Mouse (Mus musculus): Measurements from ENCODE around the gene Ier5.

The Ier5 gene

GRCm38 (mm10) chr1:155056166-155056565 lies 43.3 kb downstream of the Ier5 start:
- no peak for TF ChIP-seq GATA4 (IDR thresholded peaks at IDR 0.05; ENCODE audit: insufficient replicate concordance, low read length)

GRCm38 (mm10) chr1:155055041-155055440 lies 44.4 kb downstream of the Ier5 start:
- no peak for TF ChIP-seq GATA4 (IDR thresholded peaks at IDR 0.05; ENCODE audit: insufficient replicate concordance, low read length)

DNA sequence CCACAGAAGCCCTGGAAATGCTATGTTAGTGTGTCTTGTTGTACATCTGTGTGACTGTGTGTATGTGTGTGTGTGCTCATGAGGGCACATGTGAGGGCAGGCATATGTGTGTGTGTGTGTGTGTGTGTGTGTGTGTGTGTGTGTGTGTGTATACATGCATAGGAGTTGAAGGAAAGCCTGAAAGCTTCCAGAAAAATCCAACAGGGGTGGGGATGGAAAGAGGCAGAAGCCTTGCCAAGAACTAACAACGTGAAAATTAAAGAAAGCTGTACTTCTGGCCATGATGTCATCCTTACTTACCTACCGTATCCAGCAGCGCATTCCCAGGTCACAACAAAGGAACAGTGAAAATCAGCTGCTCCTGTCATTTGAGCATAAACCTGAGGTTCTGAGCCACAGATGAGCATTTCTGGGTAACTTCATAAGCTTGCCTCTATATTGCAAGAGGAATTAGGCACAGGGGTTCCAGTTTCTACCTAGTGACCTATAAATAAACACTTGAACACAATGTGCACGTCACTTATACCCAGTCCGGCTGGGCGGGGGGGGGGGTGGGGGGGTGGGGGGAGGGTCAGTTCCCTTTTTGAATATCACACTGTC lies 45.0 kb downstream of the Ier5 start:
- TF ChIP-seq GATA4 (IDR thresholded peaks at IDR 0.05; ENCODE audit: insufficient replicate concordance, low read length), result no peak

DNA sequence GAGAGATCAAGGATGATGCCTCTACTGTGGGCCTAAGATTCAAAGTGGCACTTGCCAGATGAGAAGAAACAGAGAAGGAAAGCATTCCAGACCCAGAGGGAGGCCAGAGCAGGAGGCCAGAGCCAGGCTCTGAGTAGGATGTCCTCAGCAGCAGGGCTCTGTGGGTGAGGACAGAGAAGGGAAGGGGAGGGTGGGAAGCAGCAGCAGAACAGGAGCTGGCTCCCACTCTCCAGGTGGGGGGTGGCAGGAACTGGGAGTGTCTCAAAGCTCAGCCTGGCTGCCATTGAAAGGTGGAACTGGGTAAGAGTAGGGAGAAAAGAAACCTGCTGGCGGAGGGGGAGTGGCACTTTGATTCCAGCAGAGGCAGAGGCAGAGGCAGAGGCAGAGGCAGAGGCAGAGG lies 46.1 kb downstream of the Ier5 start:
- TF ChIP-seq GATA4 (IDR thresholded peaks at IDR 0.05; ENCODE audit: insufficient replicate concordance, low read length), result no peak

DNA sequence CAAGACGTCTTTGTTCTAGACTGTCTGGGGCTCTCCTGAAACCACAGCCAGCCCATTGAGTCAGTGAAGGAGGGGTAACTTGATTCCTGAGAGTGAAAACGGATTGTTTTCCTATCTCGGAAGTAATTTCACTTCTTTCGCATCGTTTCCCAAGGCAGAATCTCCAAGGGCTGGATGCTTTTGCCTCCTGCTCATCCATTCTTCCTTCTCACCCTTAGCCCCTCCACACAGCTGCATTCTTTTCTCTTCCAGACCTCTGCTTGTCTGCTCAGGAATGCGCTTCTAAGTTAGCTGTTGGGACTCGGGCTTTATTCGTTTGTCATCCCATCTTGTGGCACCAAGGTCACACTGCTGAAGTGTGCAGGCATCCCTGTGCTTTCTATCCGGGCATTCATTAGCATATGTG lies 46.7 kb downstream of the Ier5 start:
- no peak for TF ChIP-seq GATA4 (IDR thresholded peaks at IDR 0.05; ENCODE audit: insufficient replicate concordance, low read length)

- TF ChIP-seq GATA4 (IDR thresholded peaks at IDR 0.05; ENCODE audit: insufficient replicate concordance, low read length), result no peak
These were observed 47.2 kb downstream of the Ier5 start for GRCm38 (mm10) chr1:155052131-155052760.

- TF ChIP-seq GATA4 (IDR thresholded peaks at IDR 0.05; ENCODE audit: insufficient replicate concordance, low read length), result no peak
These were observed 47.7 kb downstream of the Ier5 start for GRCm38 (mm10) chr1:155051701-155052127.

DNA sequence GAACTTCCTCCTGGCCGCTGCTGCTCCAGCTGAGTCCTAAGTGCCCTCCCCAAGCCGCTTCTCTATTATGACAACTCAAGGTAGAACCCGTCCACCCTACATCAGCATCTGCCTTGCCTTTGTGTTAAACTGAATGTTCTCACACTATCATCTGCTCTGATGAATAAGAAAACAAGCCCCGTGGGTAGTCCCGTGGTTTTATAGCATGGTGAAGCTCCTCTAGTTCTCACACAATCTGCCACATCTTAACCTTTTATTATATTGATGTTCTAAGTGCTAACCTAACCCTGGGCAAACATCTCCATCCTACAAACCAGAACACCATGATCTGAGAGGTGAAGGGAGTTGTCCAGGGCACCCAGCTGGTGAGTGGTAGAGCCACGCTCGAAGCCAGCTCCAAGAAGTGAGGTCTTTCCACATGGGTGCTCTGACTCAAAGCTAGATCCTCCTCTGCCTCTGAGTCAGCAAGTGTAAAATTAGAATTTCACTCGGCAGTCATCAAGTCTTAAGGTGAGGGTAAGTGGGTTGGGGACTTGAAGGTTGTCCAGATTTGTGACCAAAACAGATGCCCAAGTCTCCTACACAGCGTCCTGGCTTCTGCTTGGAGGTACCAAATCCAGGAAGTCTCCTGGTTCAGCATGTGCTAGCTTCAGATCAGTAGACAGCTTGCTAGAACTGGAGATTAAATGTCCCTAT lies 48.4 kb downstream of the Ier5 start:
- TF ChIP-seq GATA4 (IDR thresholded peaks at IDR 0.05; ENCODE audit: insufficient replicate concordance, low read length), result no peak

- no peak for TF ChIP-seq GATA4 (IDR thresholded peaks at IDR 0.05; ENCODE audit: insufficient replicate concordance, low read length)
These were observed 49.3 kb downstream of the Ier5 start for GRCm38 (mm10) chr1:155050174-155050573.

GRCm38 (mm10) chr1:155048947-155049346 lies 50.5 kb downstream of the Ier5 start:
- TF ChIP-seq GATA4 (IDR thresholded peaks at IDR 0.05; ENCODE audit: insufficient replicate concordance, low read length), result no peak

Data from liver, adult (tissue).